Mouse (Mus musculus) liver, adult 2 months (tissue): ENCODE measurements around the gene Kcnn3.

Experiments used
- CTCF ChIP-seq: fragments of 200-500 bp; IDR thresholded peaks from 2 replicates; pipeline ENCODE4 v1.5.1; 2011; ENCODE audit warnings: low read depth, low read length, control low read depth
- POLR2A ChIP-seq: fragments of 200-500 bp; IDR thresholded peaks from 2 replicates; pipeline ENCODE4 v1.6.1; 2011; ENCODE audit warnings: low read length, control low read depth; ENCODE audit not compliant: insufficient read depth; ENCODE audit errors: extremely low read depth

GRCm38 (mm10) chr3:89578803-89579202 lies 58.8 kb downstream of the Kcnn3 start:
- TF ChIP-seq CTCF (no peak), POLR2A (no peak)
